Mouse (Mus musculus): ENCODE measurements around the gene Ret. TPM values are rescaled to one million over a fixed set of nuclear protein-coding genes. Genes with fewer than 3 reads are reported as not detected.

The Ret gene
- polyA plus RNA-seq, 1 experiment from 2014 or later = 1.8 TPM

- Histone ChIP-seq H3K36me3 (no peaks in the 10 kb centered on the region), H3K27me3 (peaks cover 80% of the 10 kb centered on the region), H3K4me1 (peaks cover 22% of the 10 kb centered on the region), H3K9me3 (replicated peaks) (no peaks in the 10 kb centered on the region), H3K27ac (replicated peaks) (no peak overlapping the region), H3K4me3 (replicated peaks) (peak overlapping the region; percentile 58), H3K9ac (peak overlapping the region; percentile 31; the same call in 1 of the 2 replicates), H3K4me2 (replicated peaks) (peak overlapping the region; percentile 99)
- under 1% methylated on average over 83 of the region's 84 CpGs for WGBS
- peak; percentile 39 for ATAC-seq (ENCODE audit: insufficient number of reproducible peaks, low FRiP score, low TSS enrichment, low read depth)
Observed at GRCm38 (mm10) chr6:118196751-118197439, 623 bp downstream of the Ret start.

GRCm38 (mm10) chr6:118195108-118195507 is 2.4 kb downstream of the Ret start:
- Histone ChIP-seq H3K36me3 (no peaks in the 10 kb centered on the region), H3K4me2 (replicated peaks) (no peak overlapping the region), H3K9ac (no peak overlapping the region), H3K27me3 (peaks cover 72% of the 10 kb centered on the region), H3K4me1 (peaks cover 22% of the 10 kb centered on the region), H3K4me3 (replicated peaks) (no peak overlapping the region), H3K9me3 (replicated peaks) (no peaks in the 10 kb centered on the region), H3K27ac (replicated peaks) (no peak overlapping the region)
- WGBS = 25% methylated on average over 8 of the region's 8 CpGs
- ATAC-seq (ENCODE audit: insufficient number of reproducible peaks, low FRiP score, low TSS enrichment, low read depth) = no peak

DNA sequence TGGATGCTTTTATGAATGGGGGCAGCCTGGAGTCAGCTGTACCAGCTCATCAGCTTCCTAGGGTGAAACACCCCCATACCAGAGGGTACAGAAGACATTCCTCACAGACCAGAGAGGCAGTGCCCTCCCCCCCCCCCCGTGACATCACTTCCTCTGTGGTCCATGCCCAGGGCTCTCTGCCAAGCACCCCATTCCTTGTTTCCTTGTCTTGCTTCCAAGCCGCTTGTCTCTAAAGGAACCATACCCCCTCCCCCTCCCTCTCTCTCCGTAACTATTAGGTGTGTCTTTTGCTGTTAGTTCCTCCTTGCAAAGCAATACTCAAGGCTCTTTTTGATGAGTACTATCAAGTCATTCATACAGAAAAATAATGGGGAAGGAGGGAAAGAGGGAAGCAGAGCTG is 4.6 kb downstream of the Ret start:
- Histone ChIP-seq H3K9ac (no peak overlapping the region), H3K27ac (replicated peaks) (no peak overlapping the region), H3K4me1 (peaks cover 18% of the 10 kb centered on the region), H3K4me2 (replicated peaks) (no peak overlapping the region), H3K36me3 (no peaks in the 10 kb centered on the region), H3K27me3 (peaks cover 51% of the 10 kb centered on the region), H3K4me3 (replicated peaks) (no peak overlapping the region), H3K9me3 (replicated peaks) (no peaks in the 10 kb centered on the region)
- no peak for ATAC-seq (ENCODE audit: insufficient number of reproducible peaks, low FRiP score, low TSS enrichment, low read depth)
- 36% methylated on average over 3 of the region's 3 CpGs for WGBS

GRCm38 (mm10) chr6:118192199-118192598 is 5.3 kb downstream of the Ret start:
- no peak overlapping the region for H3K27ac ChIP-seq (replicated peaks)
- no peaks in the 10 kb centered on the region for H3K36me3 ChIP-seq
- peaks cover 11% of the 10 kb centered on the region for H3K4me1 ChIP-seq
- ATAC-seq (ENCODE audit: insufficient number of reproducible peaks, low FRiP score, low TSS enrichment, low read depth) = no peak
- no peak overlapping the region for H3K4me2 ChIP-seq (replicated peaks)
- H3K4me3 ChIP-seq (replicated peaks) = no peak overlapping the region
- H3K9ac ChIP-seq = no peak overlapping the region
- H3K27me3 ChIP-seq = peaks cover 44% of the 10 kb centered on the region
- no peaks in the 10 kb centered on the region for H3K9me3 ChIP-seq (replicated peaks)
- 63% methylated on average over 4 of the region's 4 CpGs for WGBS

DNA sequence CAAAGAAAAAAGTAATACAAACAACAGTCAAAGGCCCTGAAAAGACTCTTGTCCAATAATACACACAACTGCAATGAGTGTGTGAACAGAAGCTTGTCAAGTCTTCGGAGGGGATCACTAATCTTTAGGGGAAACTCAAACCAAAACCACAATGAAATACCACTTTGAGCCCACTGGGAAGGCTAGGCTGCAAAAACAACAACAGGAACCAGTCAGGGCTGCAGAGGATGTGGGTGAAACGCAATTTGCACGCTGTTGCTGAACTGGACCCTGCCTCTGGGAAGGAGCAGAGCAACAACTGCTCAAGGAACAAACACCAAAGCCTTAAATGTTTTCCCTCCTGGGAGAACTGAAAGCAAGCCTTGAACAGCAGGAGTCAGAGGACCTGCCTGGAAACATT is 7.8 kb downstream of the Ret start:
- Histone ChIP-seq H3K4me1 (no peaks in the 10 kb centered on the region), H3K4me2 (replicated peaks) (no peak overlapping the region), H3K4me3 (replicated peaks) (no peak overlapping the region), H3K27me3 (peaks cover 21% of the 10 kb centered on the region), H3K9me3 (replicated peaks) (no peaks in the 10 kb centered on the region), H3K9ac (no peak overlapping the region), H3K36me3 (no peaks in the 10 kb centered on the region), H3K27ac (replicated peaks) (no peak overlapping the region)
- WGBS = 40% methylated on average over 3 of the region's 3 CpGs
- ATAC-seq (ENCODE audit: insufficient number of reproducible peaks, low FRiP score, low TSS enrichment, low read depth) = no peak

- H3K9me3 ChIP-seq (replicated peaks) = no peaks in the 10 kb centered on the region
- no peak overlapping the region for H3K4me2 ChIP-seq (replicated peaks)
- no peak overlapping the region for H3K27ac ChIP-seq (replicated peaks)
- H3K9ac ChIP-seq = no peak overlapping the region
- no peaks in the 10 kb centered on the region for H3K36me3 ChIP-seq
- 66% methylated on average over 9 of the region's 9 CpGs for WGBS
- peaks cover 9% of the 10 kb centered on the region; the same call in 1 of the 2 replicates for H3K27me3 ChIP-seq
- H3K4me1 ChIP-seq = no peaks in the 10 kb centered on the region
- no peak overlapping the region for H3K4me3 ChIP-seq (replicated peaks)
- ATAC-seq (ENCODE audit: insufficient number of reproducible peaks, low FRiP score, low TSS enrichment, low read depth) = no peak
Observed at GRCm38 (mm10) chr6:118188599-118188998, 8.9 kb downstream of the Ret start.

DNA sequence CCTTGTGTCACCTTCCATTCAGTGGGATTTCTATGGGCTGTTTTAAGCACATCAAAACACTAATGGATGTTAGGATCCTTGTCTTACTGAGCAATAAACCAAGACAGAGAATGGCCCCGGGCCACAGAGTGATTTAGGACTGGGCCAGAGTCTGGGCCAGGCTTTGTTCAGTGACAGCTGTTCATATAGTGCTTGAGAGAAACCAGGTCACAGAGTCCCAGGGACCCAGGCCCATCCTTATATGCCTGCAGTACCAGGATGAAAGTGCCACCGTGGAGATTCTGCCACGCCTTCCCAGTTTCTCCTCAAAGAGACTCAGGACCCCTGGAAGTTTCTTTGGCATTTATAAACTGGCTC is 10.3 kb downstream of the Ret start:
- Histone ChIP-seq H3K4me2 (replicated peaks) (no peak overlapping the region), H3K27ac (replicated peaks) (no peak overlapping the region), H3K9ac (no peak overlapping the region), H3K36me3 (no peaks in the 10 kb centered on the region), H3K27me3 (peaks cover 5% of the 10 kb centered on the region; the same call in 1 of the 2 replicates), H3K4me1 (no peaks in the 10 kb centered on the region), H3K4me3 (replicated peaks) (no peak overlapping the region), H3K9me3 (replicated peaks) (no peaks in the 10 kb centered on the region)
- 81% methylated on average over 3 of the region's 3 CpGs for WGBS
- no peak for ATAC-seq (ENCODE audit: insufficient number of reproducible peaks, low FRiP score, low TSS enrichment, low read depth)

DNA sequence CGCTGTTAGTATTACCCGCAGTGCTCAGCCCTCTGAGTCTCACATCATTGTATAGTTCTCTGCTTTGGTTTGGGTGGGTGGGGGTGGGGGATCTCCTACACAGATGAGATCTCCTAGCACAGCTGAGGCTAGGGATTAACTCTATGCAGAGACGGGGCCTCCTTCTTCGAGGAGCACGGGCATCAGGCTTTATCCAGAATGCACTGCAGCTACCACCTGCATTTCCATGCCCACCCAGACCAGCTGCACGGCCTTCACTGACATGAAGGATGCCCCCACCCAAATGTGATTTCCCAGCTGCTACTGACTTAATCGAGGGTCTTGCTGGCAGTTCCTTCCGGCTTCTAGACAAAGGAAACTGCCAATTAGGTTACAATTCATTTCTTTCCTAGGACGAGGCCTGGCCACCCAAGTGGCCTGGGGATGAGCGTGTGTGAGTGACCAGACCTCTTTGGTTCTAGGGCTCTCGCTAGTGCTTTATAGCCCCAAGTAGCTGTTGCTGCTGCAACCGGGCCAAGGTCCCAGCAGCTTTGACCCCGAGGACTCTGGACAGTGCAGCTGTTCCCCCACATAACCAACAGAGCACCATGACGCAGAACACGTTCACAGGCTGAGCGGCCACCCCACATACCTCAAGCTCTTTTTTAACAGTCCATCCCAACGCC is 10.8 kb downstream of the Ret start:
- Histone ChIP-seq H3K9me3 (replicated peaks) (no peaks in the 10 kb centered on the region), H3K4me3 (replicated peaks) (no peak overlapping the region), H3K4me2 (replicated peaks) (no peak overlapping the region), H3K9ac (no peak overlapping the region), H3K36me3 (no peaks in the 10 kb centered on the region), H3K4me1 (no peaks in the 10 kb centered on the region), H3K27ac (replicated peaks) (no peak overlapping the region), H3K27me3 (0 out of 2 replicates have a peak, but pooled peaks cover under 1% of the 10 kb centered on the region)
- 74% methylated on average over 17 of the region's 17 CpGs for WGBS
- ATAC-seq (ENCODE audit: insufficient number of reproducible peaks, low FRiP score, low TSS enrichment, low read depth) = peak; percentile 12; the same call in 1 of the 2 replicates

DNA sequence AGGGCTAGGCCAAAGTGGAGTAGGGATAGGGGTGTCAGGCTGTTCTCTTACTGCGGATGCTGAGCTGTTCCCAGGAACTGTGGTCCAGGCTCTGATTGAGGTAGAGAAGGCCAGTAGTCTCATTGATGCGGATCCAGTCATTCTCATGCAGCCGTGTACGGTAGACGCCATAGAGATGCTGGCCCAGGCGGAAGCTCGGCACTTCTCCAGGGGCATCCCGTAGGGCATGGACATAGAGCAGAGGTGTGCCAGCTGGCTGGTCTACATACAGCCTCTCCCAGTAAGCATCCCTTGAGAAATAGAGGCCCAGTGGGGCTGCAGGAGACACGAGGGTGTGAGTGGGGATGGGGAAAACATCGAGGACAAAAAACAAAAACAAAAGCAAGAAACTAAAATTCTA is 13.4 kb downstream of the Ret start:
- no peak for ATAC-seq (ENCODE audit: insufficient number of reproducible peaks, low FRiP score, low TSS enrichment, low read depth)
- WGBS = 87% methylated on average over 10 of the region's 10 CpGs

DNA sequence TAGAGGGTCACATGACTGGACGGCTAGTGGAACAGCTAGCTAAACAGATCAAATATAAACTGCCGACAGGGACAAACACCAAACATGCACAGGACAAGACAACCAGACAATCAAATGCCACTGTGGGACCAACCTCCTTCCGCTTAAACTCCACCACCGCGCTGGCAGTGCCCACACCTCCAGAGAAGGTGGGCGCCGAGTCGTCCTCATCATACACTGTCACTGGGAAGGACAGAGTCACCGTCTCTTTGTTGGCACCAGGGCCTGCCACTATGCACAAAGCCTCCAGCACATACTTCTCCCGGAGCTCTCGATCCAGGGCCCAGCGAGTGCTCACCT is 17.5 kb downstream of the Ret start:
- no peak for ATAC-seq (ENCODE audit: insufficient number of reproducible peaks, low FRiP score, low TSS enrichment, low read depth)

More for the DNA sequence above, 13.4 kb downstream of the Ret start:
- Histone ChIP-seq H3K9me3 (replicated peaks) (no peaks in the 10 kb centered on the region), H3K4me3 (replicated peaks) (no peak overlapping the region), H3K27me3 (no peaks in the 10 kb centered on the region), H3K36me3 (no peaks in the 10 kb centered on the region), H3K4me2 (replicated peaks) (no peak overlapping the region), H3K27ac (replicated peaks) (no peak overlapping the region), H3K4me1 (no peaks in the 10 kb centered on the region), H3K9ac (no peak overlapping the region)

GRCm38 (mm10) chr6:118179316-118180084 is 18.0 kb downstream of the Ret start:
- ATAC-seq (ENCODE audit: insufficient number of reproducible peaks, low FRiP score, low TSS enrichment, low read depth) = peak; percentile 28
- H3K27me3 ChIP-seq = no peaks in the 10 kb centered on the region
- H3K4me1 ChIP-seq = no peaks in the 10 kb centered on the region
- H3K27ac ChIP-seq (replicated peaks) = no peak overlapping the region
- no peaks in the 10 kb centered on the region for H3K36me3 ChIP-seq
- WGBS = 61% methylated on average over 13 of the region's 13 CpGs
- H3K9me3 ChIP-seq (replicated peaks) = no peaks in the 10 kb centered on the region
- no peak overlapping the region for H3K4me3 ChIP-seq (replicated peaks)
- H3K4me2 ChIP-seq (replicated peaks) = no peak overlapping the region
- no peak overlapping the region for H3K9ac ChIP-seq

More for the DNA sequence above, 17.5 kb downstream of the Ret start:
- Histone ChIP-seq H3K4me2 (replicated peaks) (no peak overlapping the region), H3K36me3 (no peaks in the 10 kb centered on the region), H3K9me3 (replicated peaks) (no peaks in the 10 kb centered on the region), H3K4me1 (no peaks in the 10 kb centered on the region), H3K27ac (replicated peaks) (no peak overlapping the region), H3K27me3 (no peaks in the 10 kb centered on the region), H3K9ac (no peak overlapping the region), H3K4me3 (replicated peaks) (no peak overlapping the region)
- WGBS = 81% methylated on average over 12 of the region's 12 CpGs
